Mouse (Mus musculus) embryonic facial prominence, embryonic 15.5 days (tissue): Measurements from ENCODE around the gene Mrfap1. TPM values are rescaled to one million over a fixed set of nuclear protein-coding genes. Genes with fewer than 3 reads are reported as not detected.
A peak's percentile ranks its signal among the peaks of the same experiment; 100 is the strongest.
"Not testable (repeated sequence)": the region's sequence is repeated elsewhere in the genome, so short reads cannot be mapped to it uniquely, and the experiment has no call there.

Experiments
- ATAC-seq: fragments of 200-750 bp; cut with Nextera tagmentation; 2 replicates; pipeline ENCODE4 v1.8.0; 2017; ENCODE audit warnings: low read depth, moderate TSS enrichment; ENCODE audit not compliant: insufficient number of reproducible peaks, low FRiP score, low TSS enrichment
- H3K27ac ChIP-seq: fragments of 300-500 bp; sonication (generic); replicated peaks from 2 replicates; pipeline ENCODE4 v1.5.1; 2015; ENCODE audit warnings: mild to moderate bottlenecking, inconsistent platforms
- H3K27me3 ChIP-seq: fragments of 300-500 bp; sonication (generic); 2 replicates; pipeline ENCODE4 v1.6.1; 2015; ENCODE audit warnings: inconsistent platforms
- H3K36me3 ChIP-seq: fragments of 300-500 bp; sonication (generic); 2 replicates; pipeline ENCODE4 v1.6.1; 2015; ENCODE audit warnings: mild to moderate bottlenecking, inconsistent platforms
- H3K4me1 ChIP-seq: fragments of 300-500 bp; sonication (generic); 2 replicates; pipeline ENCODE4 v1.6.1; 2015; ENCODE audit warnings: inconsistent platforms
- H3K4me2 ChIP-seq: fragments of 300-500 bp; sonication (generic); replicated peaks from 2 replicates; pipeline ENCODE4 v1.6.1; 2015; ENCODE audit warnings: mild to moderate bottlenecking, inconsistent platforms
- H3K4me3 ChIP-seq: fragments of 300-500 bp; sonication (generic); replicated peaks from 2 replicates; pipeline ENCODE4 v1.5.1; 2015; ENCODE audit warnings: mild to moderate bottlenecking, inconsistent platforms
- H3K9ac ChIP-seq: fragments of 300-500 bp; sonication (generic); 2 replicates; pipeline ENCODE4 v1.6.1; 2015; ENCODE audit warnings: inconsistent platforms
- H3K9me3 ChIP-seq: fragments of 300-500 bp; sonication (generic); replicated peaks from 2 replicates; pipeline ENCODE4 v1.6.1; 2016; ENCODE audit warnings: inconsistent platforms
- WGBS: fragments of 180-500 bp; shearing (Covaris S2); methylation state at CpG from one replicate; pipeline ENCODE4 v1.1.7; 2015; 5-methylcytosine and 5-hydroxymethylcytosine counted together
- polyA plus RNA-seq: library from polyadenylated mRNA; unstranded; fragments of >200 nt; fragmentation: Nextera tagmentation; extraction: Ambion mirVana; gene quantifications from 2 replicates; pipeline ENCODE4 v1.2.1, GENCODE M21; 2015

Mrfap1 gene
- 531 and 564 TPM in 2 replicates for polyA plus RNA-seq

GRCm38 (mm10) chr5:36796296-36797014 is at the start of gene Mrfap1:
Gene Mrfap1 (minus strand): TSS chr5:36796772.
- Histone ChIP-seq H3K4me2 (peak within 1 kb of the TSS; percentile 71), H3K36me3 (peaks cover 16% of the 10 kb centered on the region; the same call in 1 of the 2 replicates), H3K9ac (peak within 1 kb of the TSS; percentile 68), H3K27ac (peak within 1 kb of the TSS; percentile 98), H3K4me1 (peaks cover 12% of the 10 kb centered on the region), H3K4me3 (peak within 1 kb of the TSS; percentile 67)
- not testable (repeated sequence) for H3K27me3 ChIP-seq, H3K9me3 ChIP-seq
- under 1% methylated on average over 90 of the region's 90 CpGs for WGBS
- ATAC-seq, result peak; percentile 83

- no peaks in the 10 kb centered on the region for H3K9me3 ChIP-seq
- no peak for ATAC-seq
- no peak overlapping the region for H3K9ac ChIP-seq
- H3K27ac ChIP-seq, result no peak overlapping the region
- no peaks in the 10 kb centered on the region for H3K36me3 ChIP-seq
- H3K4me3 ChIP-seq, result no peak overlapping the region
- H3K27me3 ChIP-seq, result no peaks in the 10 kb centered on the region
- peaks cover 8% of the 10 kb centered on the region; the same call in 1 of the 2 replicates for H3K4me1 ChIP-seq
- WGBS, result 76% methylated on average over 10 of the region's 10 CpGs
- no peak overlapping the region for H3K4me2 ChIP-seq
Observed at GRCm38 (mm10) chr5:36844490-36844889, 47.9 kb upstream of the Mrfap1 start.

GRCm38 (mm10) chr5:36841701-36842100 is 45.1 kb upstream of the Mrfap1 start:
- ATAC-seq, result no peak
- Histone ChIP-seq H3K9me3 (no peaks in the 10 kb centered on the region), H3K9ac (no peak overlapping the region), H3K36me3 (no peaks in the 10 kb centered on the region), H3K4me1 (peaks cover 8% of the 10 kb centered on the region; the same call in 1 of the 2 replicates), H3K4me3 (no peak overlapping the region), H3K27ac (no peak overlapping the region), H3K27me3 (no peaks in the 10 kb centered on the region), H3K4me2 (no peak overlapping the region)
- WGBS, result 32% methylated on average over 1 of the region's 1 CpGs

- no peaks in the 10 kb centered on the region for H3K9me3 ChIP-seq
- ATAC-seq, result no peak
- WGBS, result 83% methylated on average over 7 of the region's 7 CpGs
Observed at GRCm38 (mm10) chr5:36840092-36840491, 43.5 kb upstream of the Mrfap1 start.

GRCm38 (mm10) chr5:36839602-36840001 is 43.0 kb upstream of the Mrfap1 start:
- Histone ChIP-seq H3K9ac (no peak overlapping the region), H3K9me3 (no peaks in the 10 kb centered on the region), H3K27me3 (no peaks in the 10 kb centered on the region), H3K36me3 (no peaks in the 10 kb centered on the region), H3K27ac (no peak overlapping the region), H3K4me1 (peaks cover 8% of the 10 kb centered on the region; the same call in 1 of the 2 replicates), H3K4me3 (no peak overlapping the region), H3K4me2 (no peak overlapping the region)
- 50% methylated on average over 8 of the region's 8 CpGs for WGBS
- ATAC-seq, result no peak

More at GRCm38 (mm10) chr5:36840092-36840491, 43.5 kb upstream of the Mrfap1 start:
- Histone ChIP-seq H3K9ac (no peak overlapping the region), H3K4me1 (peaks cover 8% of the 10 kb centered on the region; the same call in 1 of the 2 replicates), H3K4me3 (no peak overlapping the region), H3K36me3 (no peaks in the 10 kb centered on the region), H3K27ac (no peak overlapping the region), H3K27me3 (no peaks in the 10 kb centered on the region), H3K4me2 (no peak overlapping the region)

GRCm38 (mm10) chr5:36839032-36839431 is 42.5 kb upstream of the Mrfap1 start:
- Histone ChIP-seq H3K27me3 (no peaks in the 10 kb centered on the region), H3K27ac (no peak overlapping the region), H3K36me3 (no peaks in the 10 kb centered on the region), H3K4me3 (no peak overlapping the region), H3K9me3 (no peaks in the 10 kb centered on the region), H3K4me2 (no peak overlapping the region), H3K9ac (no peak overlapping the region), H3K4me1 (peaks cover 8% of the 10 kb centered on the region; the same call in 1 of the 2 replicates)
- 89% methylated on average over 2 of the region's 2 CpGs for WGBS
- no peak for ATAC-seq

GRCm38 (mm10) chr5:36835933-36836332 is 39.4 kb upstream of the Mrfap1 start:
- whole genome bisulfite sequencing, result 2% methylated on average over 6 of the region's 6 CpGs
- no peaks in the 10 kb centered on the region for H3K9me3 ChIP-seq
- no peaks in the 10 kb centered on the region for H3K4me1 ChIP-seq
- no peaks in the 10 kb centered on the region for H3K36me3 ChIP-seq
- no peak overlapping the region for H3K4me3 ChIP-seq
- H3K9ac ChIP-seq, result no peak overlapping the region
- H3K4me2 ChIP-seq, result no peak overlapping the region
- no peak overlapping the region for H3K27ac ChIP-seq
- no peak for ATAC-seq
- no peaks in the 10 kb centered on the region for H3K27me3 ChIP-seq

- Histone ChIP-seq H3K4me1 (peaks cover 8% of the 10 kb centered on the region), H3K36me3 (no peaks in the 10 kb centered on the region), H3K27ac (no peak overlapping the region), H3K9me3 (no peaks in the 10 kb centered on the region), H3K27me3 (no peaks in the 10 kb centered on the region), H3K4me2 (no peak overlapping the region), H3K9ac (no peak overlapping the region), H3K4me3 (no peak overlapping the region)
- ATAC-seq, result no peak
- 67% methylated on average over 7 of the region's 7 CpGs for WGBS
Observed at GRCm38 (mm10) chr5:36831272-36831671, 34.7 kb upstream of the Mrfap1 start.

GRCm38 (mm10) chr5:36829913-36830879 is 33.6 kb upstream of the Mrfap1 start, which contains the start of gene Man2b2:
Gene Man2b2 (minus strand): TSS chr5:36830653.
- Histone ChIP-seq H3K27ac (no peak within 1 kb of the TSS), H3K9ac (peak within 1 kb of the TSS; percentile 66), H3K36me3 (no peaks in the 10 kb centered on the region), H3K27me3 (no peaks in the 10 kb centered on the region), H3K4me1 (peaks cover 8% of the 10 kb centered on the region), H3K4me2 (peak within 1 kb of the TSS; percentile 84), H3K9me3 (no peaks in the 10 kb centered on the region), H3K4me3 (peak within 1 kb of the TSS; percentile 66)
- peak; percentile 84 for ATAC-seq
- 3% methylated on average over 46 of the region's 46 CpGs for WGBS

GRCm38 (mm10) chr5:36829098-36829497 is 32.5 kb upstream of the Mrfap1 start:
- Histone ChIP-seq H3K27me3 (no peaks in the 10 kb centered on the region), H3K4me3 (no peak overlapping the region), H3K27ac (no peak overlapping the region), H3K4me2 (no peak overlapping the region), H3K9ac (no peak overlapping the region), H3K36me3 (no peaks in the 10 kb centered on the region; the same call in 1 of the 2 replicates), H3K4me1 (peaks cover 8% of the 10 kb centered on the region), H3K9me3 (no peaks in the 10 kb centered on the region)
- WGBS, result 71% methylated on average over 4 of the region's 4 CpGs
- no peak for ATAC-seq

GRCm38 (mm10) chr5:36822907-36823306 is 26.3 kb upstream of the Mrfap1 start:
- peaks cover 10% of the 10 kb centered on the region; the same call in 1 of the 2 replicates for H3K36me3 ChIP-seq
- no peaks in the 10 kb centered on the region for H3K27me3 ChIP-seq
- no peak overlapping the region for H3K27ac ChIP-seq
- WGBS, result 86% methylated on average over 4 of the region's 4 CpGs
- H3K4me2 ChIP-seq, result no peak overlapping the region
- no peaks in the 10 kb centered on the region for H3K4me1 ChIP-seq
- H3K4me3 ChIP-seq, result no peak overlapping the region
- ATAC-seq, result no peak
- H3K9ac ChIP-seq, result no peak overlapping the region
- no peaks in the 10 kb centered on the region for H3K9me3 ChIP-seq
